Mouse (Mus musculus): ENCODE results near the gene Phpt1. TPM values are rescaled to one million over a fixed set of nuclear protein-coding genes. Genes with fewer than 3 reads are reported as not detected.

Phpt1 gene
- polyA plus RNA-seq, 1 experiment from 2014 or later: 159 TPM

- Histone ChIP-seq H3K9me3 (replicated peaks) (no peaks in the 10 kb centered on the region), H3K27me3 (ENCODE audit: low read depth, poor library complexity, severe bottlenecking) (peaks cover 58% of the 10 kb centered on the region), H3K27ac (replicated peaks) (no peak overlapping the region), H3K4me3 (no peak overlapping the region), H3K4me1 (peaks cover 65% of the 10 kb centered on the region), H3K36me3 (peaks cover 29% of the 10 kb centered on the region)
- no peak for DNase-seq (ENCODE audit: low spot score)
- 53% methylated on average over 6 of the region's 6 CpGs for WGBS
Observed at GRCm38 (mm10) chr2:25580621-25581101, 5.6 kb upstream of the Phpt1 start.

- Histone ChIP-seq H3K27me3 (ENCODE audit: low read depth, poor library complexity, severe bottlenecking) (peaks cover 62% of the 10 kb centered on the region), H3K9me3 (replicated peaks) (no peaks in the 10 kb centered on the region), H3K4me1 (peaks cover 73% of the 10 kb centered on the region), H3K27ac (replicated peaks) (no peak overlapping the region), H3K4me3 (peak overlapping the region; percentile 36), H3K36me3 (peaks cover 21% of the 10 kb centered on the region)
- WGBS: 6% methylated on average over 27 of the region's 27 CpGs
- DNase-seq (ENCODE audit: low spot score): peak; percentile 33
Observed at GRCm38 (mm10) chr2:25579737-25580460, 4.9 kb upstream of the Phpt1 start.

- peak; percentile 42 for DNase-seq (ENCODE audit: low spot score)
- Histone ChIP-seq H3K4me1 (peaks cover 76% of the 10 kb centered on the region), H3K27ac (replicated peaks) (0 out of 2 replicates have a peak overlapping the region, but pooled peaks have one; percentile 13), H3K36me3 (peaks cover 13% of the 10 kb centered on the region), H3K4me3 (peak overlapping the region; percentile 47), H3K9me3 (replicated peaks) (no peaks in the 10 kb centered on the region), H3K27me3 (ENCODE audit: low read depth, poor library complexity, severe bottlenecking) (peaks cover 62% of the 10 kb centered on the region)
- 6% methylated on average over 77 of the region's 77 CpGs for WGBS
Observed at GRCm38 (mm10) chr2:25578796-25579736, 4.0 kb upstream of the Phpt1 start.

- Histone ChIP-seq H3K4me3 (peak overlapping the region; percentile 47), H3K27ac (replicated peaks) (0 out of 2 replicates have a peak overlapping the region, but pooled peaks have one; percentile 13), H3K9me3 (replicated peaks) (no peaks in the 10 kb centered on the region), H3K4me1 (peaks cover 85% of the 10 kb centered on the region), H3K36me3 (peaks cover 8% of the 10 kb centered on the region), H3K27me3 (ENCODE audit: low read depth, poor library complexity, severe bottlenecking) (peaks cover 62% of the 10 kb centered on the region)
- 4% methylated on average over 75 of the region's 75 CpGs for WGBS
- DNase-seq (ENCODE audit: low spot score): peak; percentile 71
Observed at GRCm38 (mm10) chr2:25577951-25578795, 3.1 kb upstream of the Phpt1 start.

- Histone ChIP-seq H3K4me3 (peak overlapping the region; percentile 47), H3K36me3 (peaks cover 13% of the 10 kb centered on the region), H3K4me1 (peaks cover 84% of the 10 kb centered on the region), H3K9me3 (replicated peaks) (no peaks in the 10 kb centered on the region), H3K27me3 (ENCODE audit: low read depth, poor library complexity, severe bottlenecking) (peaks cover 62% of the 10 kb centered on the region), H3K27ac (replicated peaks) (peak overlapping the region; percentile 13; the same call in 1 of the 2 replicates)
- no peak for DNase-seq (ENCODE audit: low spot score)
- WGBS: 15% methylated on average over 92 of the region's 92 CpGs
Observed at GRCm38 (mm10) chr2:25576965-25577891, 2.2 kb upstream of the Phpt1 start.

- peaks cover 22% of the 10 kb centered on the region for H3K36me3 ChIP-seq
- no peak overlapping the region for H3K27ac ChIP-seq (replicated peaks)
- H3K4me3 ChIP-seq: peak overlapping the region; percentile 75
- DNase-seq (ENCODE audit: low spot score): no peak
- H3K9me3 ChIP-seq (replicated peaks): no peaks in the 10 kb centered on the region
- peaks cover 60% of the 10 kb centered on the region for H3K27me3 ChIP-seq (ENCODE audit: low read depth, poor library complexity, severe bottlenecking)
- WGBS: 69% methylated on average over 16 of the region's 16 CpGs
- peaks cover 76% of the 10 kb centered on the region for H3K4me1 ChIP-seq
Observed at GRCm38 (mm10) chr2:25576028-25576850, 1.2 kb upstream of the Phpt1 start.

- H3K4me3 ChIP-seq: peak overlapping the region; percentile 75
- peak overlapping the region; percentile 90 for H3K27ac ChIP-seq (replicated peaks)
- H3K36me3 ChIP-seq: peaks cover 29% of the 10 kb centered on the region
- H3K27me3 ChIP-seq (ENCODE audit: low read depth, poor library complexity, severe bottlenecking): peaks cover 52% of the 10 kb centered on the region
- DNase-seq (ENCODE audit: low spot score): no peak
- 15% methylated on average over 21 of the region's 21 CpGs for WGBS
- no peaks in the 10 kb centered on the region for H3K9me3 ChIP-seq (replicated peaks)
- peaks cover 70% of the 10 kb centered on the region for H3K4me1 ChIP-seq
Observed at GRCm38 (mm10) chr2:25575432-25576027, 506 bp upstream of the Phpt1 start.

GRCm38 (mm10) chr2:25574136-25574535 is 888 bp downstream of the Phpt1 start:
- peaks cover 39% of the 10 kb centered on the region for H3K27me3 ChIP-seq (ENCODE audit: low read depth, poor library complexity, severe bottlenecking)
- WGBS: 21% methylated on average over 11 of the region's 11 CpGs
- no peaks in the 10 kb centered on the region for H3K9me3 ChIP-seq (replicated peaks)
- H3K36me3 ChIP-seq: peaks cover 43% of the 10 kb centered on the region
- peaks cover 58% of the 10 kb centered on the region for H3K4me1 ChIP-seq
- peak overlapping the region; percentile 90 for H3K27ac ChIP-seq (replicated peaks)
- no peak for DNase-seq (ENCODE audit: low spot score)
- H3K4me3 ChIP-seq: peak overlapping the region; percentile 75

- WGBS: 97% methylated on average over 2 of the region's 2 CpGs
- peaks cover 48% of the 10 kb centered on the region for H3K4me1 ChIP-seq
Observed at GRCm38 (mm10) chr2:25573068-25573467, 2.0 kb downstream of the Phpt1 start.

GRCm38 (mm10) chr2:25571221-25571620 is 3.8 kb downstream of the Phpt1 start:
- no peak for DNase-seq (ENCODE audit: low spot score)
- H3K9me3 ChIP-seq (replicated peaks): no peaks in the 10 kb centered on the region
- peaks cover 73% of the 10 kb centered on the region for H3K36me3 ChIP-seq
- 92% methylated on average over 4 of the region's 4 CpGs for WGBS
- peaks cover 9% of the 10 kb centered on the region for H3K27me3 ChIP-seq (ENCODE audit: low read depth, poor library complexity, severe bottlenecking)
- H3K27ac ChIP-seq (replicated peaks): no peak overlapping the region
- no peak overlapping the region for H3K4me3 ChIP-seq
- peaks cover 29% of the 10 kb centered on the region for H3K4me1 ChIP-seq

More at GRCm38 (mm10) chr2:25573068-25573467, 2.0 kb downstream of the Phpt1 start:
- peaks cover 28% of the 10 kb centered on the region for H3K27me3 ChIP-seq (ENCODE audit: low read depth, poor library complexity, severe bottlenecking)
- DNase-seq (ENCODE audit: low spot score): no peak
- peaks cover 54% of the 10 kb centered on the region for H3K36me3 ChIP-seq
- H3K9me3 ChIP-seq (replicated peaks): no peaks in the 10 kb centered on the region
- no peak overlapping the region for H3K27ac ChIP-seq (replicated peaks)
- H3K4me3 ChIP-seq: peak overlapping the region; percentile 75

Data from midbrain, embryonic 10.5 days (tissue).